Mouse (Mus musculus): ENCODE results near the gene Tmem176b.

Tmem176b gene

DNA sequence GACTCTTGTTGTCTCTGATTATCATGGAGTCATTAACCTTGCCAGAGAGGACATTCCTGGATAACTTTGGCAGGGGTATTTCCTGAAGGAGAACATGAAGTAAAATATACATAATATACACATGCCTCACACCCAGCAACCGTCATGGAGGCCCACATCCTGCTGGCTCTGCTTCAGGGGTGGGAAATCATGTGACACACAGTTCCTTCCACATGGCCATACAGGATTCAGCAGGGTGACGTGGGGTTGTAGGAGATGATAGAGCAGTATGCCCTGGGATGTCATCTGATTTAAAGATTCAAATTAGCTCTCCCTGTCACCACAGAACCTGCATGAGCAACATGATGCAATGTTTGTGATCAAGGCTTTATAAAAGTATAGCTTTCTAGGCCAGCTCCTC, 53.4 kb downstream of the Tmem176b start:
- DNase-seq (ENCODE audit: low spot score in 2 of 2) = no peak

DNA sequence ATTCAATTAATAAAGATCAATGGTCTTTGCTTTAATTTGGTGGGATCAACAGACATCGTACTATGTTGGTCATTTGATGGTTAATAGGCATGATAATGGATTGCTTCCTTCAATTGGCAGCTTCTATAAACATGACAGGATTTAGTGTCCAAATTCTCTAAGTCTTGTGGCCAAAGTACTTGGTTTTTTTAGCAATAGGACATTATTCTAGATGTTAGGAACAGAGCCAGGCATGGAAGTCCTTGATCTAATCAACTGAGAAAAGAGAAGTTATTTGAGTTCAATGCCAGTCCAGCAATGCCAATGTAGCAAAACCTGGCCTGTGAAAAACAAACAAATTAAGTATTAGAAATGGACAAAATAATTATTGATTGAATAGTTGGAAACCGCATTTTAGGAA, 55.7 kb downstream of the Tmem176b start:
- no peak for DNase-seq (ENCODE audit: low spot score in 2 of 2)

DNA sequence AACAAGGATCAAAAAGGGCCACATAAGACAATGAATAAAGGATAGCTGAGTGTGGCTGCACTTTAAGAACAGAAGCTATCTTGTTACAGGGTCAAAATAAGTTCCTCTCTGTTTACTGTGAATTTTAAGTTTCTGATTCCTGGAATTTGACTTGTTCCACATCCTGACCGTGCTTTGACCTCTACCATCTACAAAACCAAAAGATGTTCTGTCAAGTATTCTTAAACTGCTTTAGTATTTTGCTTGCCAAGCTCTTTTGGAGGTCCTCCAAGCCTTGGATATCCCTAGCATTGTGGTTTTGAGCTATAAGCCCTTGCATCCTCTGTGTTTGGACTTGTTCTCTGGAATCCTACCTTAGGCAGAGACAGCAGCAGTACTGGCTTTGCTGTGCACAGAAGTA, 56.1 kb downstream of the Tmem176b start:
- no peak for DNase-seq (ENCODE audit: low spot score in 2 of 2)

DNA sequence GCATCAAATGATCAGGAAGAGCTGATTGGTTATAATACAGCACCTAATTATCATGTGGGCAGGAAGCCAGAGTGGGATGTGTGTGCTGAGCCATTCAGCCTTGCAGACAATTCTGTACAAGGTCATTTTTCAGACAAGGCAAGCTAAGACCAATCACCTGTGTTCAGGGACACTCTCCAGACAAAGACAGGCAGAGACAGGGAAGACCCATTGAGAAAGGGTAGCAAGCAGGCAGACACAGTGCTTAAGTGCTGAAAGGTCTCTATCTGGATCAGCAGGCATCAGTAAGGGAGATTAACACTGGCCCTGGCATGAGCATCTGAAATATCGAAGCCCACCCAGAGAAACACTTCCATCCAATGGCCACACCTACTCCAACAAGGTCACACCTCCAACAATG, 56.9 kb downstream of the Tmem176b start:
- DNase-seq (ENCODE audit: low spot score in 2 of 2) = no peak

Measured in urinary bladder, postnatal 4 days (tissue).